Mouse (Mus musculus) midbrain, embryonic 12.5 days (tissue): ENCODE data around the gene Gm527. TPM values are rescaled to one million over a fixed set of nuclear protein-coding genes. Genes with fewer than 3 reads are reported as not detected.
A peak's percentile ranks its signal among the peaks of the same experiment; 100 is the strongest.

Experiments
- ATAC-seq: fragments of 200-750 bp; cut with Nextera tagmentation; 2 replicates; pipeline ENCODE4 v1.8.0; 2017; ENCODE audit warnings: low read depth, moderate TSS enrichment, moderate library complexity; ENCODE audit not compliant: low FRiP score
- H3K27ac ChIP-seq: fragments of 300-500 bp; sonication (generic); replicated peaks from 2 replicates; pipeline ENCODE4 v1.5.1; 2016; ENCODE audit warnings: mild to moderate bottlenecking
- H3K27me3 ChIP-seq: fragments of 300-500 bp; sonication (generic); 2 replicates; pipeline ENCODE4 v1.6.1; 2016; ENCODE audit warnings: mild to moderate bottlenecking
- H3K36me3 ChIP-seq: fragments of 300-500 bp; sonication (generic); 2 replicates; pipeline ENCODE4 v1.6.1; 2016
- H3K4me1 ChIP-seq: fragments of 300-500 bp; sonication (generic); 2 replicates; pipeline ENCODE4 v1.6.1; 2016
- H3K4me2 ChIP-seq: fragments of 300-500 bp; sonication (generic); replicated peaks from 2 replicates; pipeline ENCODE4 v1.6.1; 2016; ENCODE audit warnings: mild to moderate bottlenecking, moderate library complexity
- H3K4me3 ChIP-seq: fragments of 300-500 bp; sonication (generic); 2 replicates; pipeline ENCODE4 v1.5.1; 2016; ENCODE audit warnings: mild to moderate bottlenecking
- H3K9ac ChIP-seq: fragments of 300-500 bp; sonication (generic); replicated peaks from 2 replicates; pipeline ENCODE4 v1.6.1; 2016; ENCODE audit warnings: mild to moderate bottlenecking, moderate library complexity
- H3K9me3 ChIP-seq: fragments of 300-500 bp; sonication (generic); 2 replicates; pipeline ENCODE4 v1.6.1; 2016; ENCODE audit warnings: mild to moderate bottlenecking
- WGBS: fragments of 180-500 bp; shearing (Covaris S2); methylation state at CpG from one replicate; pipeline ENCODE4 v1.1.7; 2016; 5-methylcytosine and 5-hydroxymethylcytosine counted together
- polyA plus RNA-seq: library from polyadenylated mRNA; unstranded; fragments of >200 nt; fragmentation: Nextera tagmentation; extraction: Ambion mirVana; gene quantifications from 2 replicates; pipeline ENCODE4 v1.2.1, GENCODE M21; 2016

The Gm527 gene
- 2.9 and 3.7 TPM in 2 replicates for polyA plus RNA-seq

- H3K27ac ChIP-seq = peak within 1 kb of the TSS; percentile 74
- peak within 1 kb of the TSS; percentile 84 for H3K4me2 ChIP-seq
- peak within 1 kb of the TSS; percentile 77 for H3K4me3 ChIP-seq
- H3K9me3 ChIP-seq = no peaks in the 10 kb centered on the region
- peak within 1 kb of the TSS; percentile 87 for H3K9ac ChIP-seq
- H3K27me3 ChIP-seq = peaks cover 5% of the 10 kb centered on the region
- under 1% methylated on average over 53 of the region's 93 CpGs for WGBS
- peaks cover 6% of the 10 kb centered on the region; the same call in 1 of the 2 replicates for H3K36me3 ChIP-seq
- H3K4me1 ChIP-seq = no peaks in the 10 kb centered on the region
- ATAC-seq = peak; percentile 100
Observed at GRCm38 (mm10) chr12:64917578-64918471, at the start of gene Gm527. Gene Gm527, plus strand, starts transcription at chr12:64917906.

GRCm38 (mm10) chr12:64871103-64871502, 46.6 kb upstream of the Gm527 start:
- Histone ChIP-seq H3K9me3 (no peaks in the 10 kb centered on the region), H3K4me1 (no peaks in the 10 kb centered on the region), H3K27me3 (no peaks in the 10 kb centered on the region), H3K36me3 (no peaks in the 10 kb centered on the region), H3K9ac (no peak overlapping the region), H3K4me2 (no peak overlapping the region), H3K27ac (no peak overlapping the region), H3K4me3 (no peak overlapping the region)
- 56% methylated on average over 4 of the region's 4 CpGs for WGBS
- no peak for ATAC-seq

- H3K4me1 ChIP-seq = no peaks in the 10 kb centered on the region
- no peak overlapping the region for H3K27ac ChIP-seq
- H3K4me3 ChIP-seq = no peak overlapping the region
- H3K27me3 ChIP-seq = no peaks in the 10 kb centered on the region
- no peak overlapping the region for H3K9ac ChIP-seq
- H3K36me3 ChIP-seq = no peaks in the 10 kb centered on the region
- no peaks in the 10 kb centered on the region for H3K9me3 ChIP-seq
- WGBS = 47% methylated on average over 4 of the region's 4 CpGs
- ATAC-seq = peak; percentile 69; the same call in 1 of the 2 replicates
- H3K4me2 ChIP-seq = no peak overlapping the region
Observed at GRCm38 (mm10) chr12:64897060-64897730, 20.5 kb upstream of the Gm527 start.

DNA sequence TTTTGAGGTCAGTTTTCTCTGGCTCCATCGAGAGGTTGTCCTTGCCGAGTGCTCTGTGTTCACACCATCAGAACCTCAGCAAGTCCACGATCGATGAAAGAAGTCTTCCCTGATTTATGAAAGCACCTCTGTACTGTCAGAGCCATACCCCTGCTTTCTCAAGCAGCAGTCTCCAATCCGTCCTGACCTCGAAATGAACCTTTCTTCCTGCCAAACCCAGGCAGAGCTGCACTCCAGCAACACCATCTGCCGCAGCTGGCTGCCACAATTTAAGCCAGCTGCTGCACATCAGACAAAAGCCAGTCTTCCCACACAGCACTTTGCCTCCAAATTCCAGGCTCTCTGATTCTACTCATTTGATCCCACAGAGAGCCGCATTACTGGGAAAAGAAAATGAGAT, 15.2 kb upstream of the Gm527 start:
- Histone ChIP-seq H3K9ac (no peak overlapping the region), H3K27me3 (no peaks in the 10 kb centered on the region), H3K9me3 (no peaks in the 10 kb centered on the region), H3K4me1 (peaks cover 5% of the 10 kb centered on the region; the same call in 1 of the 2 replicates), H3K4me2 (no peak overlapping the region), H3K4me3 (no peak overlapping the region), H3K36me3 (no peaks in the 10 kb centered on the region), H3K27ac (no peak overlapping the region)
- no peak for ATAC-seq
- WGBS = 52% methylated on average over 8 of the region's 8 CpGs

DNA sequence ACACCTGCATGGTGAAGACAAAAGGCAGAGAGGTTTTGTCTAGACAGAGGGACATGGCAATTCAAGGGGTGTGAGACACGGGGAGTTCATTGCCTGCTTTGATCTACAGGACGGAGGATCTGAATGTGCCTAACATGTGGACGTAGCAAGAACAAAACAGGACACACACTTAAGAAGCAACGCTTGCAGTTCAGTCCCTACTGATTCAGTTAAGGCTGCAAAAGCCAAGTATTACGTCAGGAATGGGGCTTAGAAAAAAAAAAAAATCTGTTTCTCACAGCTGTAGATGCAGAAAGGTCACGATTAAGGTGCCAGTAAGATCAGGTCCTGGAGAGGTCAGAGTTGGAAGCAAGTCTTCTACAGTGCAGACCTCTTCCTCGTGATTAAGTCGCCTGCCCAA, 14.5 kb upstream of the Gm527 start:
- H3K27ac ChIP-seq = no peak overlapping the region
- no peaks in the 10 kb centered on the region for H3K36me3 ChIP-seq
- H3K4me3 ChIP-seq = no peak overlapping the region
- H3K4me2 ChIP-seq = no peak overlapping the region
- WGBS = 77% methylated on average over 8 of the region's 8 CpGs
- no peaks in the 10 kb centered on the region for H3K9me3 ChIP-seq
- ATAC-seq = no peak
- H3K9ac ChIP-seq = no peak overlapping the region
- H3K27me3 ChIP-seq = no peaks in the 10 kb centered on the region
- H3K4me1 ChIP-seq = peaks cover 5% of the 10 kb centered on the region; the same call in 1 of the 2 replicates

GRCm38 (mm10) chr12:64912996-64913395, 4.7 kb upstream of the Gm527 start:
- H3K4me3 ChIP-seq = no peak overlapping the region
- H3K4me1 ChIP-seq = no peaks in the 10 kb centered on the region
- H3K36me3 ChIP-seq = no peaks in the 10 kb centered on the region
- H3K9ac ChIP-seq = no peak overlapping the region
- 69% methylated on average over 6 of the region's 6 CpGs for WGBS
- ATAC-seq = no peak
- H3K9me3 ChIP-seq = no peaks in the 10 kb centered on the region
- no peak overlapping the region for H3K27ac ChIP-seq
- H3K27me3 ChIP-seq = peaks cover 5% of the 10 kb centered on the region
- H3K4me2 ChIP-seq = no peak overlapping the region

DNA sequence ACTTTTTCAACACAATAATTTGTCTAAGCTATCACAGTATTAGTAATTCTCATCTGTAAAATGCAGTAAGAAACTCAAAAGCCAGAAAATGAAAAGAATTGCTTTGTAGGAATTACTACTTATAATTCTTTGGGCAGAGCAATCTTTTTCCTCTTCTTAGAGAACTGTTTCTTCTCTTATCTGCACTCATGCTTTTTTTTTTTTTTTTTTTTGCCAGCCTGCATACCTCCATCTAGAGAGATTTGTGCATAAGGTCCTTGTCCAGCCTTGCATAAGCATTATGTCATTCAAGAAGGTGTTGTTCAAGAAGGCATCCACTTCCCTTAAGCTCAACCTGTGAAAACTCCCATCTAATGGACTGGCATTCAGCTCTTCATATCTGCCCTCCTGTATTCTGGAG, 971 bp upstream of the Gm527 start:
- Histone ChIP-seq H3K9me3 (no peaks in the 10 kb centered on the region), H3K4me1 (no peaks in the 10 kb centered on the region), H3K27me3 (peaks cover 5% of the 10 kb centered on the region), H3K4me2 (no peak overlapping the region), H3K4me3 (no peak overlapping the region), H3K27ac (no peak overlapping the region), H3K9ac (no peak overlapping the region), H3K36me3 (no peaks in the 10 kb centered on the region)
- ATAC-seq = no peak

DNA sequence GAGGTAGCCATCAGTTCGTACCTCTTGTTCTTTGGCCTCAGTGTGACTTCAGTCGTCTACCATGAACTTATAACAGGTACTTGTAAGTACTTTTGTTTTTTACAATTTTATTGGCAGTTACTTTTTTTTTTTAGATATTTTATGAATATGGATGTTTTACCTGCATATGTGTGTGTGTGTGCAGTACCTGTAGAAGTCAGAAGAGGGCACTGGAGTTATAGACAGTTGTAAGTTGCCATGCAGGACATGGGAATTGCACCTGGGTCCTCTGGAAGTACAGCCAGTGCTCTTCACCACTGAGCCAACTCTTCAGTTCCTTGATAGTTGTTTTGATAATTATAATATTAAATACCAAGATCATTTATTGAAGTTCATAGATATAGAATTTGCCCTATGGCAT, 19.8 kb downstream of the Gm527 start:
- H3K36me3 ChIP-seq = peaks cover 10% of the 10 kb centered on the region; the same call in 1 of the 2 replicates
- no peak overlapping the region for H3K27ac ChIP-seq
- ATAC-seq = no peak
- 84% methylated on average over 2 of the region's 2 CpGs for WGBS
- no peak overlapping the region for H3K4me3 ChIP-seq
- H3K9me3 ChIP-seq = no peaks in the 10 kb centered on the region
- H3K4me1 ChIP-seq = no peaks in the 10 kb centered on the region
- no peaks in the 10 kb centered on the region for H3K27me3 ChIP-seq
- H3K9ac ChIP-seq = no peak overlapping the region
- no peak overlapping the region for H3K4me2 ChIP-seq

DNA sequence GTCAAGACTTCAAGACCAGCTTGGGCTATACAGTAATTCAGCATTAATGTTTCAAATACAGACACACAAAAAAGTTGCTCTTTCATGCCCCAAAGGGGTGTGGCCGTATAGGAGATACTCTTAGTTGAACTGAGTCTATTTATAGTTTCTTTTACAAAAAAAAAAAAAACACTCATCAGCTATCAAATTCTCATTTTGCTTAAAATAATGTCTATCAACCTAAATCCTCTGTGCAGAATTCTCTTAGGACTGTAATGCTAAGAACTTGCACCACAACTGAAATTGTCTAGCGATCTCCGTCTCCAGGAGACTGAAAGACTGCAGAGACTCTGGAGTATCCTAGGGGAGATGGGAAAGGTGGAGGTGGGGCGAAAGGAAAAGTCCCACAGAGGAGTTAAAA, 46.9 kb downstream of the Gm527 start:
- Histone ChIP-seq H3K27me3 (no peaks in the 10 kb centered on the region), H3K4me2 (peak overlapping the region; percentile 83), H3K9ac (peak overlapping the region; percentile 71), H3K27ac (no peak overlapping the region), H3K9me3 (no peaks in the 10 kb centered on the region), H3K36me3 (no peaks in the 10 kb centered on the region), H3K4me3 (peak overlapping the region; percentile 67), H3K4me1 (peaks cover 30% of the 10 kb centered on the region)
- ATAC-seq = no peak
- WGBS = 26% methylated on average over 4 of the region's 4 CpGs

GRCm38 (mm10) chr12:64965124-64966026, 47.7 kb downstream of the Gm527 start, which contains the start of the genes Klhl28 and Togaram1:
Gene Klhl28, minus strand, starts transcription at chr12:64965534.
Gene Togaram1, plus strand, starts transcription at chr12:64965804.
- Histone ChIP-seq H3K4me1 (peaks cover 34% of the 10 kb centered on the region), H3K36me3 (no peaks in the 10 kb centered on the region), H3K9me3 (no peaks in the 10 kb centered on the region), H3K27me3 (no peaks in the 10 kb centered on the region), H3K9ac (peak within 1 kb of the TSS; percentile 92), H3K27ac (peak within 1 kb of the TSS; percentile 92), H3K4me2 (peak within 1 kb of the TSS; percentile 98), H3K4me3 (peak within 1 kb of the TSS; percentile 67)
- ATAC-seq = peak; percentile 99
- WGBS = 1% methylated on average over 45 of the region's 45 CpGs

DNA sequence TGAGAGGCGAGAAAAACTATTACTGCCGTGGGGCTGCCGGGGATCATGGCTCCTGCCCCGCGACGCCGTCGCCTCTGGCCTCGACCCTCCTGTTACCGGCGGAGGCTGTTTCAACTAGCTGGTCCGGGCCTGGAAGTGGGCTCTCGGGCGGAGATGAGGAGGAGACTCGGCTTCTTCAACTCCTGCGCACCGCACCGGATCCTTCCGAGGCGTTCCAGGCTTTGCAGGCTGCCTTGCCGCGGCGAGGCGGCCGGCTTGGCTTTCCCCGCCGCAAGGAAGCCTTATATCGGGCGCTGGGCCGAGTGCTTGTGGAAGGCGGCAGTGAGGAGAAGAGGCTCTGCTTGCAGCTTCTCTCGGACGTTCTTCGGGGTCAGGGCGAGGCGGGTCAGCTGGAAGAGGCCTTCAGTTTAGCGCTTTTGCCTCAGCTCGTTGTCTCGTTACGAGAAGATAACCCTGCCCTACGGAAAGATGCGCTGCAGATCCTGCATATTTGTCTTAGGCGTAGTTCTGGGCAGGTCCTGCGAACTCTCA, 48.5 kb downstream of the Gm527 start:
- H3K27ac ChIP-seq = peak overlapping the region; percentile 92
- H3K9me3 ChIP-seq = no peaks in the 10 kb centered on the region
- ATAC-seq = no peak
- H3K4me1 ChIP-seq = peaks cover 41% of the 10 kb centered on the region
- H3K9ac ChIP-seq = peak overlapping the region; percentile 92
- peak overlapping the region; percentile 98 for H3K4me2 ChIP-seq
- H3K36me3 ChIP-seq = no peaks in the 10 kb centered on the region
- WGBS = under 1% methylated on average over 43 of the region's 44 CpGs
- H3K27me3 ChIP-seq = no peaks in the 10 kb centered on the region
- H3K4me3 ChIP-seq = peak overlapping the region; percentile 67
